In the genomic region with DNA sequence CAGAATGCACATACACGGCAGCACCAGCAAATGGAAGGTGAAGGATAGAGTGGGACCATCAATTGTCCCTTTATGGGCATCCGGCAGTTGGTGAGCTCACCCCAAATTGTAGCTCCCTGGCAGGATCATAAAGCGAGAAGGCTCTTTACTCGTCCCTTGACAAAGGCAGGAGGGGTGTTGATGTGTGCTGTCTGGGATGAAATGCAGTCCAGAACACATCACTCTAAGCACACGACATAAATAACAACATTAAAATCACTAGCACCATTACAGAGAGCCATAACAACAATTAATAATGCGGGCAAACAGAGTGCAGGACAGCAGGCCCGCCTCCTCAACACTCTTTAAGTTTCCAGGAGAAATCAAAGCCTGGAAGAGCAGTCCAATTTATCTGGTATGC, we compare ENCODE assay signal across 27 mouse cellular contexts.
DNase-seq lines count a peak whose midpoint lies in the region; ATAC-seq lines count a peak whose summit lies in the region.
"Had no signal": no experiment of that assay in that cellular context is flagged by ENCODE, and none has a peak within 500 bp of the region (broad histone marks: within the 10 kb centered on the region; RNA-seq: fewer than 3 reads in every experiment).

No protein-coding gene starts in this region.

- no peaks in the 10 kb centered on the region for H3K27me3 ChIP-seq in hindbrain, embryonic 13.5 days
- H3K27me3 ChIP-seq in hindbrain, embryonic 11.5 days (ENCODE audit: control insufficient read depth, insufficient read depth, low read length) = no peaks in the 10 kb centered on the region
- 0 out of 2 replicates have a peak, but pooled peaks cover 3% of the 10 kb centered on the region for H3K27me3 ChIP-seq in lung, embryonic 15.5 days
- no peaks in the 10 kb centered on the region for H3K27me3 ChIP-seq in neural tube, embryonic 13.5 days
- H3K27me3 ChIP-seq: embryonic facial prominence, embryonic 13.5 days; forebrain, embryonic 12.5 days; forebrain, embryonic 15.5 days; heart, embryonic 15.5 days had no signal

- 78% methylated on average over 7 of the region's 7 CpGs for WGBS in hindbrain, embryonic 13.5 days
- 85% methylated on average over 7 of the region's 7 CpGs for WGBS in hindbrain, embryonic 11.5 days
- 40% methylated on average over 7 of the region's 7 CpGs for WGBS in lung, embryonic 15.5 days
- WGBS in neural tube, embryonic 13.5 days = 41% methylated on average over 7 of the region's 7 CpGs

- no peaks in the 10 kb centered on the region for H3K9me3 ChIP-seq in hindbrain, embryonic 13.5 days
- no peaks in the 10 kb centered on the region for H3K9me3 ChIP-seq in hindbrain, embryonic 11.5 days (ENCODE audit: control insufficient read depth, low read length)
- no peaks in the 10 kb centered on the region for H3K9me3 ChIP-seq in lung, embryonic 15.5 days
- H3K9me3 ChIP-seq in neural tube, embryonic 13.5 days = no peaks in the 10 kb centered on the region
- H3K9me3 ChIP-seq: embryonic facial prominence, embryonic 10.5 days; embryonic facial prominence, embryonic 13.5 days; forebrain, embryonic 12.5 days; forebrain, embryonic 15.5 days; heart, embryonic 12.5 days; heart, embryonic 15.5 days; hindbrain, embryonic 10.5 days had no signal

- peaks cover 8% of the 10 kb centered on the region for H3K4me1 ChIP-seq in hindbrain, embryonic 13.5 days (replicated peaks)
- no peaks in the 10 kb centered on the region for H3K4me1 ChIP-seq in hindbrain, embryonic 11.5 days (replicated peaks; ENCODE audit: control insufficient read depth, insufficient read depth, low read length)
- no peaks in the 10 kb centered on the region for H3K4me1 ChIP-seq in lung, embryonic 15.5 days
- peaks cover 15% of the 10 kb centered on the region; the same call in 1 of the 2 replicates for H3K4me1 ChIP-seq in neural tube, embryonic 13.5 days (replicated peaks)
- H3K4me1 ChIP-seq: embryonic facial prominence, embryonic 10.5 days; embryonic facial prominence, embryonic 13.5 days; forebrain, embryonic 12.5 days; heart, embryonic 12.5 days; heart, embryonic 15.5 days; hindbrain, embryonic 10.5 days had no signal

- no peak for ATAC-seq in hindbrain, embryonic 13.5 days (ENCODE audit: low FRiP score)
- no peak for ATAC-seq in hindbrain, embryonic 11.5 days (ENCODE audit: low FRiP score)
- ATAC-seq in lung, embryonic 15.5 days (ENCODE audit: borderline replicate concordance, extremely low read depth, low FRiP score, low TSS enrichment) = peak; percentile 84; the same call in 1 of the 2 replicates
- peak; percentile 64 for ATAC-seq in neural tube, embryonic 13.5 days (ENCODE audit: low read depth)
- ATAC-seq: activated CD4-positive, CD25-positive, alpha-beta regulatory T cell, adult 4 months; forebrain, embryonic 15.5 days; hindbrain, embryonic 16.5 days had no signal

- no peak overlapping the region for H3K4me2 ChIP-seq in hindbrain, embryonic 13.5 days
- H3K4me2 ChIP-seq in hindbrain, embryonic 11.5 days (replicated peaks; ENCODE audit: low read depth, low read length) = no peak overlapping the region
- H3K4me2 ChIP-seq in lung, embryonic 15.5 days = no peak overlapping the region
- H3K4me2 ChIP-seq in neural tube, embryonic 13.5 days = no peak overlapping the region
- H3K4me2 ChIP-seq: embryonic facial prominence, embryonic 13.5 days; forebrain, embryonic 12.5 days; forebrain, embryonic 15.5 days; heart, embryonic 12.5 days; heart, embryonic 15.5 days had no signal

- H3K27ac ChIP-seq in hindbrain, embryonic 13.5 days = 0 out of 2 replicates have a peak overlapping the region, but pooled peaks have one; percentile 3
- no peak overlapping the region for H3K27ac ChIP-seq in hindbrain, embryonic 11.5 days (ENCODE audit: low read depth, low read length)
- no peak overlapping the region for H3K27ac ChIP-seq in lung, embryonic 15.5 days
- 0 out of 2 replicates have a peak overlapping the region, but pooled peaks have one; percentile 38 for H3K27ac ChIP-seq in neural tube, embryonic 13.5 days (replicated peaks)
- H3K27ac ChIP-seq: embryonic facial prominence, embryonic 10.5 days; embryonic facial prominence, embryonic 13.5 days; forebrain, embryonic 12.5 days; forebrain, embryonic 15.5 days; heart, embryonic 15.5 days; hindbrain, embryonic 10.5 days had no signal

- no peak overlapping the region for H3K4me3 ChIP-seq in hindbrain, embryonic 13.5 days
- H3K4me3 ChIP-seq in hindbrain, embryonic 11.5 days (ENCODE audit: low read depth, low read length) = no peak overlapping the region
- no peak overlapping the region for H3K4me3 ChIP-seq in lung, embryonic 15.5 days
- H3K4me3 ChIP-seq in neural tube, embryonic 13.5 days = no peak overlapping the region
- H3K4me3 ChIP-seq: embryonic facial prominence, embryonic 10.5 days; embryonic facial prominence, embryonic 13.5 days; erythroblast, embryonic 14.5 days; forebrain, embryonic 12.5 days; forebrain, embryonic 15.5 days; heart, embryonic 12.5 days; heart, embryonic 15.5 days; hindbrain, embryonic 10.5 days had no signal

- DNase-seq in hindbrain, embryonic 11.5 days (ENCODE audit: low spot score) = no peak
- DNase-seq in lung, postnatal 4 days = no peak
- DNase-seq in neural tube, embryonic 10.5 days (ENCODE audit: extremely low spot score, low spot score) = no peak
- DNase-seq: adrenal gland, adult 8-10 months; adrenal gland, postnatal 25 days; cerebellum, adult 11-12 months; cerebellum, adult 8-10 months; cerebellum, postnatal 10 days; cerebellum, postnatal 36 days; embryo, embryonic 11 days; gastrocnemius, postnatal 25 days; heart, adult 18-20 months; heart, postnatal 10 days; heart, postnatal 36 days had no signal

- H3K9ac ChIP-seq in hindbrain, embryonic 13.5 days = no peak overlapping the region
- H3K9ac ChIP-seq in hindbrain, embryonic 11.5 days (ENCODE audit: low read depth, low read length) = no peak overlapping the region
- no peak overlapping the region for H3K9ac ChIP-seq in lung, embryonic 15.5 days
- no peak overlapping the region for H3K9ac ChIP-seq in neural tube, embryonic 13.5 days
- H3K9ac ChIP-seq: embryonic facial prominence, embryonic 13.5 days; forebrain, embryonic 12.5 days; forebrain, embryonic 15.5 days; heart, embryonic 12.5 days; heart, embryonic 15.5 days had no signal

- H3K36me3 ChIP-seq in hindbrain, embryonic 13.5 days = peaks cover 8% of the 10 kb centered on the region; the same call in 1 of the 2 replicates
- H3K36me3 ChIP-seq in hindbrain, embryonic 11.5 days (ENCODE audit: control insufficient read depth, insufficient read depth, low read length) = no peaks in the 10 kb centered on the region
- no peaks in the 10 kb centered on the region for H3K36me3 ChIP-seq in lung, embryonic 15.5 days
- H3K36me3 ChIP-seq in neural tube, embryonic 13.5 days = 0 out of 2 replicates have a peak, but pooled peaks cover 5% of the 10 kb centered on the region
- H3K36me3 ChIP-seq: embryonic facial prominence, embryonic 10.5 days; embryonic facial prominence, embryonic 13.5 days; forebrain, embryonic 15.5 days; heart, embryonic 12.5 days; heart, embryonic 15.5 days; hindbrain, embryonic 10.5 days had no signal

Comparison
In these comparisons a context has a peak if more than half of its experiments do, and no peak if none do; other contexts are left out.
1. H3K27ac ChIP-seq: peak in hindbrain, embryonic 13.5 days (single experiment) and neural tube, embryonic 13.5 days (single experiment); none in hindbrain, embryonic 11.5 days (single experiment) and lung, embryonic 15.5 days (single experiment).
2. ATAC-seq: peak in lung, embryonic 15.5 days (single experiment) and neural tube, embryonic 13.5 days (single experiment); none in hindbrain, embryonic 13.5 days (single experiment) and hindbrain, embryonic 11.5 days (single experiment).